Comparison of ENCODE assay signal across 17 mouse cellular contexts in the genomic region with DNA sequence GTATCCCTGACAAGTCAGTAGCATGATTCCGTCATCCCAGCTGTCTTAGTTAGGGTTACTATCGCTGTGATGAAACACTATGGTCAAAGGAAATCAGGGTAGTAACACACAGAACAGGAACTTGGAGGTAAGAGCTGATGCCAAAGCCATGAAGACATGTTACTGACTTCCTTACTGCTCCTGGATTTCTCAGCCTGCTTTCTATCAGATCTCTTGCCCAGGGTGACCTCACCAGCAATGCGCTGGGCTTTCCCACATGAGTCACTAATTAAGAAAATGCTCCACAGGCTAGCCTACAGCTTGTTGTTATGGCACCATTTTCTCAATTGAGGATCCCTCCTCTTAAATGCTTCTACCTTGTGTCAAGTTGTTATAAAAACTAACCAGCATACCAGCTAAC.
"Had no signal": no experiment of that assay in that cellular context is flagged by ENCODE, and none has a peak within 500 bp of the region (broad histone marks: within the 10 kb centered on the region; RNA-seq: fewer than 3 reads in every experiment).

No protein-coding gene starts in this region.

- H3K4me1 ChIP-seq: liver, embryonic 15.5 days; lung, embryonic 15.5 days; midbrain, embryonic 12.5 days; neural tube, embryonic 12.5 days; stomach, embryonic 15.5 days had no signal

- ATAC-seq: liver, postnatal 0 days; lung, postnatal 0 days had no signal

- H3K27ac ChIP-seq: liver, embryonic 15.5 days; lung, embryonic 15.5 days; macrophage; midbrain, embryonic 10.5 days; midbrain, embryonic 12.5 days; neural tube, embryonic 12.5 days; stomach, embryonic 15.5 days had no signal

- DNase-seq: liver, postnatal 0 days; lung, adult 2 months; lung, postnatal 14 days; lung, postnatal 36 days; midbrain, embryonic 14.5 days; right cerebral cortex, postnatal 14 days; thymus, adult 18-20 months; thymus, postnatal 14 days; thymus, postnatal 36 days had no signal

- H3K4me3 ChIP-seq: liver, embryonic 15.5 days; lung, embryonic 15.5 days; midbrain, embryonic 10.5 days; midbrain, embryonic 12.5 days; neural tube, embryonic 12.5 days; stomach, embryonic 15.5 days had no signal

- H3K4me2 ChIP-seq: liver, embryonic 15.5 days; lung, embryonic 15.5 days; midbrain, embryonic 12.5 days; neural tube, embryonic 12.5 days; stomach, embryonic 15.5 days had no signal

- H3K9me3 ChIP-seq: liver, embryonic 15.5 days; lung, embryonic 15.5 days; midbrain, embryonic 10.5 days; midbrain, embryonic 12.5 days; neural tube, embryonic 12.5 days; stomach, embryonic 15.5 days had no signal

- H3K9ac ChIP-seq: liver, embryonic 15.5 days; liver, postnatal 0 days; lung, embryonic 15.5 days; midbrain, embryonic 12.5 days; neural tube, embryonic 12.5 days; stomach, embryonic 15.5 days had no signal

- H3K27me3 ChIP-seq: liver, embryonic 15.5 days; lung, embryonic 15.5 days; midbrain, embryonic 12.5 days; neural tube, embryonic 12.5 days; stomach, embryonic 15.5 days had no signal

- H3K36me3 ChIP-seq: liver, embryonic 15.5 days; lung, embryonic 15.5 days; midbrain, embryonic 10.5 days; midbrain, embryonic 12.5 days; neural tube, embryonic 12.5 days; stomach, embryonic 15.5 days had no signal
